Mouse (Mus musculus): ENCODE results near the gene Fxyd7. TPM values are rescaled to one million over a fixed set of nuclear protein-coding genes. Genes with fewer than 3 reads are reported as not detected.
A peak's percentile ranks its signal among the peaks of the same experiment; 100 is the strongest.

Gene Fxyd7
- polyA plus RNA-seq, 1 experiment from 2014 or later, result 1.8 TPM

DNA sequence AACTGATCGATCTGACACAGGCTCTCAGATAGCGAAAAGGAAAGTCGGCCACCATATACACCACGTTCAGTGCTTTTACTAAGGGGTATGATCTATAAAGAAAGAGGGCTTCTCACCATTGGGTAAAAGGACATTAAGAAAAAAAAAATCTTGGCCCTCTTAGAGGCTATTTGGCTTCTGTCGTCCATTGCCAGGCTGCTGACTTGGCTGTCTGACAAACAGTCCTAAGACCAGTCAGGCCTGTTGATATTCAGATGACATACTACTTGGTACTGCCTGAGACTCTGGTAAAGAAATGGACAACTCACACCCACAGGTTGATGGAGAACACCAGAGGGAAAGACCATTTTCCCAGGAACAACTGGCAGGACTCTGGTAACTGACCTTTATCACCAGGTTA is 38.3 kb downstream of the Fxyd7 start:
- Histone ChIP-seq H3K36me3 (ENCODE audit: insufficient read depth, low read length) (no peaks in the 10 kb centered on the region), H3K9me3 (ENCODE audit: low read length) (no peaks in the 10 kb centered on the region), H3K4me3 (ENCODE audit: low read depth, low read length) (no peak overlapping the region), H3K4me1 (ENCODE audit: insufficient read depth, low read depth, low read length) (0 out of 2 replicates have a peak, but pooled peaks cover under 1% of the 10 kb centered on the region), H3K4me2 (replicated peaks; ENCODE audit: low read depth, low read length) (no peak overlapping the region), H3K27ac (ENCODE audit: low read length) (no peak overlapping the region), H3K27me3 (replicated peaks; ENCODE audit: insufficient read depth, low read length) (no peaks in the 10 kb centered on the region), H3K9ac (replicated peaks; ENCODE audit: low read depth) (no peak overlapping the region)
- DNase-seq (ENCODE audit: low spot score) (no peak), ATAC-seq (no peak)
- TF ChIP-seq EP300 (IDR thresholded peaks at IDR 0.05) (no peak), CTCF (IDR thresholded peaks at IDR 0.05) (no peak)
- WGBS, result 73% methylated on average over 5 of the region's 5 CpGs

GRCm38 (mm10) chr7:31008889-31009288 is 42.4 kb downstream of the Fxyd7 start:
- WGBS, result 38% methylated on average over 3 of the region's 3 CpGs

DNA sequence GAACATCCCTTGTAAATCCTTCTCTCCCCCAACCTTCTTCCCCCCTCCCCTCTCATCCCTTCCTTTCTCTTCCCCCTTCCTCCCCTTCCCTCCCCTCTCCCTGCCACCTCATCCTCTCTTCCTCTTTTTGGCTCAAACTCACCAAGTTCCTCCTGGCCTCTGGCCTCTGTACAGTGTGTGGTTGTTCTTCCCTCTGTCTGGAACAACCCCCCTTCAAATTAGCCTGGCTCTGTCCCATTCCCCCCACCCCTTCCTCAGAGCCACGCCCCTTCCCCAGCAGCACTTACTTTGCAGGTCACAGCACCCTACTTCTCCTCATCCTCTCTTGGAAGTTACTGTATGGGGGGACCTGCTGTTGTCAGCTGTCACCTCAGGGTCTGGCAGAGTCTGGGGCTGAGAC is 43.1 kb downstream of the Fxyd7 start:
- 43% methylated on average over 1 of the region's 1 CpGs for WGBS
- peak; percentile 45 for DNase-seq (ENCODE audit: low spot score)
- Histone ChIP-seq H3K27me3 (replicated peaks; ENCODE audit: insufficient read depth, low read length) (no peaks in the 10 kb centered on the region), H3K36me3 (ENCODE audit: insufficient read depth, low read length) (no peaks in the 10 kb centered on the region), H3K27ac (ENCODE audit: low read length) (no peak overlapping the region), H3K9ac (replicated peaks; ENCODE audit: low read depth) (no peak overlapping the region), H3K4me2 (replicated peaks; ENCODE audit: low read depth, low read length) (no peak overlapping the region), H3K9me3 (ENCODE audit: low read length) (no peaks in the 10 kb centered on the region), H3K4me3 (ENCODE audit: low read depth, low read length) (no peak overlapping the region), H3K4me1 (ENCODE audit: insufficient read depth, low read depth, low read length) (0 out of 2 replicates have a peak, but pooled peaks cover 2% of the 10 kb centered on the region)
- ATAC-seq, result peak; percentile 65
- TF ChIP-seq CTCF (IDR thresholded peaks at IDR 0.05), result no peak
- no peak for TF ChIP-seq EP300 (IDR thresholded peaks at IDR 0.05)

More at GRCm38 (mm10) chr7:31008889-31009288, 42.4 kb downstream of the Fxyd7 start:
- H3K27ac ChIP-seq (ENCODE audit: low read length), result no peak overlapping the region
- H3K4me2 ChIP-seq (replicated peaks; ENCODE audit: low read depth, low read length), result no peak overlapping the region
- ATAC-seq, result peak; percentile 14; the same call in 1 of the 2 replicates
- DNase-seq (ENCODE audit: low spot score), result no peak
- H3K9me3 ChIP-seq (ENCODE audit: low read length), result no peaks in the 10 kb centered on the region
- H3K9ac ChIP-seq (replicated peaks; ENCODE audit: low read depth), result no peak overlapping the region
- no peak for TF ChIP-seq CTCF (IDR thresholded peaks at IDR 0.05)
- TF ChIP-seq EP300 (IDR thresholded peaks at IDR 0.05), result no peak
- H3K36me3 ChIP-seq (ENCODE audit: insufficient read depth, low read length), result no peaks in the 10 kb centered on the region
- H3K4me1 ChIP-seq (ENCODE audit: insufficient read depth, low read depth, low read length), result 0 out of 2 replicates have a peak, but pooled peaks cover 2% of the 10 kb centered on the region
- no peak overlapping the region for H3K4me3 ChIP-seq (ENCODE audit: low read depth, low read length)
- no peaks in the 10 kb centered on the region for H3K27me3 ChIP-seq (replicated peaks; ENCODE audit: insufficient read depth, low read length)

- 0 out of 2 replicates have a peak, but pooled peaks cover 2% of the 10 kb centered on the region for H3K4me1 ChIP-seq (ENCODE audit: insufficient read depth, low read depth, low read length)
- no peak overlapping the region for H3K4me2 ChIP-seq (replicated peaks; ENCODE audit: low read depth, low read length)
- H3K27ac ChIP-seq (ENCODE audit: low read length), result no peak overlapping the region
- no peaks in the 10 kb centered on the region for H3K27me3 ChIP-seq (replicated peaks; ENCODE audit: insufficient read depth, low read length)
- H3K9ac ChIP-seq (replicated peaks; ENCODE audit: low read depth), result no peak overlapping the region
- TF ChIP-seq EP300 (IDR thresholded peaks at IDR 0.05), result no peak
- no peak for TF ChIP-seq CTCF (IDR thresholded peaks at IDR 0.05)
- no peaks in the 10 kb centered on the region for H3K36me3 ChIP-seq (ENCODE audit: insufficient read depth, low read length)
- H3K4me3 ChIP-seq (ENCODE audit: low read depth, low read length), result no peak overlapping the region
- DNase-seq (ENCODE audit: low spot score) (no peak), ATAC-seq (0 out of 2 replicates have a peak, but pooled peaks have one; percentile 3)
- 50% methylated on average over 1 of the region's 1 CpGs for WGBS
- no peaks in the 10 kb centered on the region for H3K9me3 ChIP-seq (ENCODE audit: low read length)
Observed at GRCm38 (mm10) chr7:31007775-31008174, 43.5 kb downstream of the Fxyd7 start.

DNA sequence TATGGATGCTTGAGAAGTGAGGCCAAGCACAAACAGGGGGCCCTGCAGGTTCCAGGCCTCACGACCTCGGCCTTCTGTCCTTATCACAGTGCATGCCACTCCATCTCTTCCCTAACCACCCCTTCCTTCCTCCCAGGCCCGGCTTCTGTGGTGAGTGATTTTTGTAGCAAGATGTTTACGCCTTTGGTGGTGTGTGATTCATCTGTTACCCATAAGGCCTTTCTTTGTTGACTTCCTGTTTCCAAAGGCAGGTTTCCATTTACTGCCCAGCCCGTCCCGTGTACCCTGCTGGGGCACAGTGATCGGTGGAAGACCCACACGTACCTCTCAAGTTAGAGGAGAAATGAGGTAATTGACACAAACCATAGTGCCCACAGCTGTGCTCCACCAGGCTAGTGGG is 48.6 kb downstream of the Fxyd7 start:
- peak; percentile 79 for DNase-seq (ENCODE audit: low spot score)
- Histone ChIP-seq H3K36me3 (ENCODE audit: insufficient read depth, low read length) (no peaks in the 10 kb centered on the region), H3K27ac (ENCODE audit: low read length) (peak overlapping the region; percentile 68), H3K9me3 (ENCODE audit: low read length) (no peaks in the 10 kb centered on the region), H3K9ac (replicated peaks; ENCODE audit: low read depth) (no peak overlapping the region), H3K4me2 (replicated peaks; ENCODE audit: low read depth, low read length) (no peak overlapping the region), H3K27me3 (replicated peaks; ENCODE audit: insufficient read depth, low read length) (no peaks in the 10 kb centered on the region), H3K4me3 (ENCODE audit: low read depth, low read length) (no peak overlapping the region), H3K4me1 (ENCODE audit: insufficient read depth, low read depth, low read length) (peaks cover 6% of the 10 kb centered on the region; the same call in 1 of the 2 replicates)
- TF ChIP-seq CTCF (IDR thresholded peaks at IDR 0.05) (no peak), EP300 (IDR thresholded peaks at IDR 0.05) (peak; percentile 94)
- WGBS, result 50% methylated on average over 8 of the region's 8 CpGs
- peak; percentile 88 for ATAC-seq

DNA sequence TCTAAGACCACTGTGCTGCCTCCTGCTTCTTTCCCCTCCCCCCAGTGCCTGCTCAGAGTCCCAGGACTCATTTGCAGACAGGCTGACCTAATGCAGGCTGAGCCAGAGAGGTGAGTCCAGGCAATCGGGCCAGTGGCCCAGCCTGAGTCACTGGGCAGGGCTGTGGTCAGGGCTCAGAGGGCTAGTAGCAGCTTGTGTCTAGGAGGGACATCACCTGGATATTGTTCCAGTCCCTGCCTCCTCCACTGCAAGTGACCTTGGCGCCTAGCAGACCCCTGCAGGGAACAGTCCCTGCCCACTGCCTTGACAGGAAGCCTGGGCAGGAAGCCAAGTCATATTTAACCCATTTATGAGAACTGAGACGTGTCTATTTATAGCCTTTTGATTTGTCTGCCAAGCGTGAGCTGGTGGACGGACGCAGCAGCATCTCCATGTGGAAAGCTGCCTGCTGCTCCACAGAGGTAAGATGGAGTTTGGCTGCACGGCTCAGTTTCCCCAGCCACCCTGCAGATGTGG is 50.7 kb downstream of the Fxyd7 start:
- Histone ChIP-seq H3K9ac (replicated peaks; ENCODE audit: low read depth) (no peak overlapping the region), H3K27ac (ENCODE audit: low read length) (no peak overlapping the region), H3K27me3 (replicated peaks; ENCODE audit: insufficient read depth, low read length) (no peaks in the 10 kb centered on the region)

More for the DNA sequence above, 50.7 kb downstream of the Fxyd7 start:
- Histone ChIP-seq H3K9me3 (ENCODE audit: low read length) (no peaks in the 10 kb centered on the region), H3K4me2 (replicated peaks; ENCODE audit: low read depth, low read length) (no peak overlapping the region), H3K4me1 (ENCODE audit: insufficient read depth, low read depth, low read length) (peaks cover 6% of the 10 kb centered on the region; the same call in 1 of the 2 replicates), H3K4me3 (ENCODE audit: low read depth, low read length) (no peak overlapping the region), H3K36me3 (ENCODE audit: insufficient read depth, low read length) (no peaks in the 10 kb centered on the region)
- ATAC-seq (peak; percentile 74), DNase-seq (ENCODE audit: low spot score) (peak; percentile 84)
- under 1% methylated on average over 7 of the region's 7 CpGs for WGBS
- TF ChIP-seq CTCF (IDR thresholded peaks at IDR 0.05), result peak; percentile 14; the same call in 1 of the 2 replicates
- peak; percentile 91 for TF ChIP-seq EP300 (IDR thresholded peaks at IDR 0.05)

Data from lung, postnatal 0 days (tissue).